Mouse (Mus musculus): Measurements from ENCODE around the gene Kdm5a. TPM values are rescaled to one million over a fixed set of nuclear protein-coding genes. Genes with fewer than 3 reads are reported as not detected.
A peak's percentile ranks its signal among the peaks of the same experiment; 100 is the strongest.

The Kdm5a gene
- polyA plus RNA-seq, 2 experiments, result 3.8 to 17.6 TPM

- no peaks in the 10 kb centered on the region for H3K4me1 ChIP-seq (replicated peaks; ENCODE audit: control insufficient read depth in 2 of 2, insufficient read depth in 2 of 2, low read length in 1 of 2)
- H3K9ac ChIP-seq (replicated peaks), result no peak overlapping the region
- no peaks in the 10 kb centered on the region for H3K9me3 ChIP-seq (ENCODE audit: control insufficient read depth, low read length)
- H3K4me3 ChIP-seq (ENCODE audit: insufficient read depth in 1 of 2, low read depth in 2 of 2, low read length in 2 of 2), result no peak overlapping the region
- H3K4me2 ChIP-seq (ENCODE audit: low read depth), result no peak overlapping the region
- H3K27me3 ChIP-seq (ENCODE audit: control insufficient read depth, insufficient read depth, low read length), result no peaks in the 10 kb centered on the region
- DNase-seq (ENCODE audit: low read depth in 3 of 3, low spot score in 3 of 3) (peak; percentile 62 to 69 (median 64)), ATAC-seq (ENCODE audit: insufficient read depth) (no peak; the same call in 1 of the 2 replicates)
- H3K36me3 ChIP-seq (replicated peaks; ENCODE audit: control insufficient read depth, insufficient read depth, low read depth), result peaks cover 30% of the 10 kb centered on the region
- H3K27ac ChIP-seq, result no peak overlapping the region
- WGBS (ENCODE audit: insufficient replicate concordance), result 31% methylated on average over 6 of the region's 6 CpGs
- TF ChIP-seq CTCF (IDR thresholded peaks at IDR 0.05; ENCODE audit: low read depth) (peak; percentile 87), EP300 (IDR thresholded peaks at IDR 0.05; ENCODE audit: low read depth) (no peak)
Measured at GRCm38 (mm10) chr6:120324295-120324927, 39.5 kb upstream of the Kdm5a start.

- Histone ChIP-seq H3K27ac (no peak overlapping the region), H3K9me3 (ENCODE audit: control insufficient read depth, low read length) (no peaks in the 10 kb centered on the region), H3K9ac (replicated peaks) (no peak overlapping the region)
Measured at GRCm38 (mm10) chr6:120332351-120332750, 31.6 kb upstream of the Kdm5a start.

GRCm38 (mm10) chr6:120343992-120344391, 19.9 kb upstream of the Kdm5a start:
- ATAC-seq (ENCODE audit: insufficient read depth), result no peak
- Histone ChIP-seq H3K36me3 (replicated peaks; ENCODE audit: control insufficient read depth, insufficient read depth, low read depth) (peaks cover 69% of the 10 kb centered on the region), H3K4me2 (ENCODE audit: low read depth) (no peak overlapping the region), H3K9me3 (ENCODE audit: control insufficient read depth, low read length) (no peaks in the 10 kb centered on the region), H3K9ac (replicated peaks) (no peak overlapping the region), H3K27ac (no peak overlapping the region), H3K27me3 (ENCODE audit: control insufficient read depth, insufficient read depth, low read length) (no peaks in the 10 kb centered on the region), H3K4me1 (replicated peaks; ENCODE audit: control insufficient read depth in 2 of 2, insufficient read depth in 2 of 2, low read length in 1 of 2) (no peaks in the 10 kb centered on the region), H3K4me3 (ENCODE audit: insufficient read depth in 1 of 2, low read depth in 2 of 2, low read length in 2 of 2) (no peak overlapping the region)
- 74% methylated on average over 1 of the region's 1 CpGs for WGBS (ENCODE audit: insufficient replicate concordance)
- DNase-seq (ENCODE audit: low read depth in 3 of 3, low spot score in 3 of 3), result no peak
- TF ChIP-seq EP300 (IDR thresholded peaks at IDR 0.05; ENCODE audit: low read depth) (no peak), CTCF (IDR thresholded peaks at IDR 0.05; ENCODE audit: low read depth) (no peak)

More at GRCm38 (mm10) chr6:120332351-120332750, 31.6 kb upstream of the Kdm5a start:
- no peak for TF ChIP-seq CTCF (IDR thresholded peaks at IDR 0.05; ENCODE audit: low read depth)
- no peak for TF ChIP-seq EP300 (IDR thresholded peaks at IDR 0.05; ENCODE audit: low read depth)
- no peak for DNase-seq (ENCODE audit: low read depth in 3 of 3, low spot score in 3 of 3)
- Histone ChIP-seq H3K4me1 (replicated peaks; ENCODE audit: control insufficient read depth in 2 of 2, insufficient read depth in 2 of 2, low read length in 1 of 2) (no peaks in the 10 kb centered on the region), H3K4me3 (ENCODE audit: insufficient read depth in 1 of 2, low read depth in 2 of 2, low read length in 2 of 2) (no peak overlapping the region), H3K36me3 (replicated peaks; ENCODE audit: control insufficient read depth, insufficient read depth, low read depth) (peaks cover 69% of the 10 kb centered on the region), H3K27me3 (ENCODE audit: control insufficient read depth, insufficient read depth, low read length) (no peaks in the 10 kb centered on the region), H3K4me2 (ENCODE audit: low read depth) (no peak overlapping the region)
- WGBS (ENCODE audit: insufficient replicate concordance), result 61% methylated on average over 2 of the region's 2 CpGs
- ATAC-seq (ENCODE audit: insufficient read depth), result no peak

- TF ChIP-seq CTCF (IDR thresholded peaks at IDR 0.05; ENCODE audit: low read depth), result no peak
- TF ChIP-seq EP300 (IDR thresholded peaks at IDR 0.05; ENCODE audit: low read depth), result no peak
- Histone ChIP-seq H3K9me3 (ENCODE audit: control insufficient read depth, low read length) (no peaks in the 10 kb centered on the region), H3K36me3 (replicated peaks; ENCODE audit: control insufficient read depth, insufficient read depth, low read depth) (peaks cover 59% of the 10 kb centered on the region), H3K4me1 (replicated peaks; ENCODE audit: control insufficient read depth in 2 of 2, insufficient read depth in 2 of 2, low read length in 1 of 2) (no peaks in the 10 kb centered on the region), H3K4me2 (ENCODE audit: low read depth) (no peak overlapping the region), H3K9ac (replicated peaks) (no peak overlapping the region), H3K4me3 (ENCODE audit: insufficient read depth in 1 of 2, low read depth in 2 of 2, low read length in 2 of 2) (no peak overlapping the region), H3K27ac (no peak overlapping the region), H3K27me3 (ENCODE audit: control insufficient read depth, insufficient read depth, low read length) (no peaks in the 10 kb centered on the region)
- ATAC-seq (ENCODE audit: insufficient read depth) (no peak), DNase-seq (ENCODE audit: low read depth in 3 of 3, low spot score in 3 of 3) (no peak)
- 64% methylated on average over 3 of the region's 3 CpGs for WGBS (ENCODE audit: insufficient replicate concordance)
Measured at GRCm38 (mm10) chr6:120349018-120349417, 14.9 kb upstream of the Kdm5a start.

- Histone ChIP-seq H3K4me2 (ENCODE audit: low read depth) (peak overlapping the region; percentile 98), H3K9ac (replicated peaks) (peak overlapping the region; percentile 95), H3K27ac (peak overlapping the region; percentile 97), H3K4me3 (ENCODE audit: insufficient read depth in 1 of 2, low read depth in 2 of 2, low read length in 2 of 2) (peak overlapping the region; percentile 73 to 95), H3K27me3 (ENCODE audit: control insufficient read depth, insufficient read depth, low read length) (no peaks in the 10 kb centered on the region), H3K36me3 (replicated peaks; ENCODE audit: control insufficient read depth, insufficient read depth, low read depth) (peaks cover 5% of the 10 kb centered on the region), H3K9me3 (ENCODE audit: control insufficient read depth, low read length) (no peaks in the 10 kb centered on the region), H3K4me1 (replicated peaks; ENCODE audit: control insufficient read depth in 2 of 2, insufficient read depth in 2 of 2, low read length in 1 of 2) (peaks cover 10 to 11% of the 10 kb centered on the region in 2 experiments)
- no peak for TF ChIP-seq CTCF (IDR thresholded peaks at IDR 0.05; ENCODE audit: low read depth)
- TF ChIP-seq EP300 (IDR thresholded peaks at IDR 0.05; ENCODE audit: low read depth), result no peak
- DNase-seq (ENCODE audit: low read depth in 3 of 3, low spot score in 3 of 3) (no peak), ATAC-seq (ENCODE audit: insufficient read depth) (no peak)
- 18% methylated on average over 5 of the region's 5 CpGs for WGBS (ENCODE audit: insufficient replicate concordance)
Measured at GRCm38 (mm10) chr6:120356478-120356877, 7.4 kb upstream of the Kdm5a start.

All from liver, embryonic 14.5 days (tissue).